Mouse (Mus musculus): ENCODE results near the gene 3110082I17Rik. TPM values are rescaled to one million over a fixed set of nuclear protein-coding genes. Genes with fewer than 3 reads are reported as not detected.

3110082I17Rik gene
- total RNA-seq, 2 experiments from 2014 or later: 18.8 to 19.7 TPM

Small RNAs within 50 kb of the gene (microRNA-seq; reads per million reads assigned to microRNA genes)
- gene Mir339: 310 reads per million, percentile 61 among the genes with 10 or more reads in this experiment

Other genes starting within 250 kb of the 3110082I17Rik start
- gene Get4, start 208.2 kb downstream of the 3110082I17Rik start, total RNA-seq (2021): 100 to 1,000 TPM; 102 to 118 TPM
- 1 to 10 TPM; 6.2 to 8.0 TPM for gene Adap1, start 134.9 kb downstream of the 3110082I17Rik start, total RNA-seq (2021)
- gene Cox19, start 109.1 kb downstream of the 3110082I17Rik start, total RNA-seq (2021): 10 to 100 TPM; 62.9 to 65.6 TPM
- gene Cyp2w1, start 107.9 kb downstream of the 3110082I17Rik start, total RNA-seq (2021): not detected
- 10 to 100 TPM; 10.4 to 10.7 TPM for gene Gpr146, start 82.8 kb downstream of the 3110082I17Rik start, total RNA-seq (2021)
- gene C130050O18Rik, start 55.2 kb downstream of the 3110082I17Rik start, total RNA-seq (2021): under 1 TPM; 0.48 to 0.93 TPM
- 1 to 10 TPM; 6.0 to 7.4 TPM for gene Gper1, start 37.4 kb downstream of the 3110082I17Rik start, total RNA-seq (2021)
- gene Zfand2a, start 24.0 kb upstream of the 3110082I17Rik start, total RNA-seq (2021): 10 to 100 TPM; 26.7 to 29.7 TPM
- 1 to 10 TPM in 1 of 2 experiments, under 1 TPM in 1; 0.42 to 3.8 TPM for gene Uncx, start 83.0 kb upstream of the 3110082I17Rik start, total RNA-seq (2021)

All from adrenal gland, postnatal 4 days (tissue).